Mouse (Mus musculus): ENCODE data around the gene Fntb. TPM values are rescaled to one million over a fixed set of nuclear protein-coding genes. Genes with fewer than 3 reads are reported as not detected.

Fntb gene
- polyA plus RNA-seq, 1 experiment from 2014 or later: 40.2 TPM

- Histone ChIP-seq H3K27me3 (ENCODE audit: control insufficient read depth, insufficient read depth, low read length) (no peaks in the 10 kb centered on the region), H3K4me3 (ENCODE audit: low read depth, low read length) (no peak overlapping the region), H3K4me2 (ENCODE audit: low read depth, low read length) (no peak overlapping the region), H3K36me3 (ENCODE audit: control insufficient read depth, insufficient read depth, low read length) (peaks cover 33% of the 10 kb centered on the region), H3K9ac (replicated peaks; ENCODE audit: low read depth, low read length) (no peak overlapping the region), H3K9me3 (ENCODE audit: control insufficient read depth, low read length) (no peaks in the 10 kb centered on the region), H3K27ac (ENCODE audit: low read depth, low read length) (peak overlapping the region; percentile 39; the same call in 1 of the 2 replicates), H3K4me1 (ENCODE audit: control insufficient read depth, insufficient read depth, low read length) (0 out of 2 replicates have a peak, but pooled peaks cover 4% of the 10 kb centered on the region)
- 62% methylated on average over 10 of the region's 10 CpGs for WGBS
- ATAC-seq (ENCODE audit: low read depth): peak; percentile 73; the same call in 1 of the 2 replicates
Measured at GRCm38 (mm10) chr12:76954698-76955423, 189.5 kb downstream of the Fntb start.

- ATAC-seq (ENCODE audit: low read depth): no peak
- Histone ChIP-seq H3K36me3 (ENCODE audit: control insufficient read depth, insufficient read depth, low read length) (peaks cover 14% of the 10 kb centered on the region), H3K4me1 (ENCODE audit: control insufficient read depth, insufficient read depth, low read length) (peaks cover 9% of the 10 kb centered on the region; the same call in 1 of the 2 replicates)
Measured at GRCm38 (mm10) chr12:76957688-76958087, 192.3 kb downstream of the Fntb start.

GRCm38 (mm10) chr12:76961052-76961931 is 195.9 kb downstream of the Fntb start:
- Histone ChIP-seq H3K27ac (ENCODE audit: low read depth, low read length) (peak overlapping the region; percentile 71), H3K9ac (replicated peaks; ENCODE audit: low read depth, low read length) (peak overlapping the region; percentile 76), H3K4me3 (ENCODE audit: low read depth, low read length) (peak overlapping the region; percentile 93), H3K27me3 (ENCODE audit: control insufficient read depth, insufficient read depth, low read length) (no peaks in the 10 kb centered on the region), H3K36me3 (ENCODE audit: control insufficient read depth, insufficient read depth, low read length) (0 out of 2 replicates have a peak, but pooled peaks cover 3% of the 10 kb centered on the region), H3K4me2 (ENCODE audit: low read depth, low read length) (peak overlapping the region; percentile 53), H3K9me3 (ENCODE audit: control insufficient read depth, low read length) (no peaks in the 10 kb centered on the region), H3K4me1 (ENCODE audit: control insufficient read depth, insufficient read depth, low read length) (peaks cover 4% of the 10 kb centered on the region; the same call in 1 of the 2 replicates)
- 8% methylated on average over 34 of the region's 45 CpGs for WGBS
- peak; percentile 9 for ATAC-seq (ENCODE audit: low read depth)

More at GRCm38 (mm10) chr12:76957688-76958087, 192.3 kb downstream of the Fntb start:
- H3K27me3 ChIP-seq (ENCODE audit: control insufficient read depth, insufficient read depth, low read length): no peaks in the 10 kb centered on the region
- no peak overlapping the region for H3K4me3 ChIP-seq (ENCODE audit: low read depth, low read length)
- H3K9ac ChIP-seq (replicated peaks; ENCODE audit: low read depth, low read length): no peak overlapping the region
- H3K9me3 ChIP-seq (ENCODE audit: control insufficient read depth, low read length): no peaks in the 10 kb centered on the region
- WGBS: 90% methylated on average over 5 of the region's 5 CpGs
- H3K27ac ChIP-seq (ENCODE audit: low read depth, low read length): no peak overlapping the region
- no peak overlapping the region for H3K4me2 ChIP-seq (ENCODE audit: low read depth, low read length)

GRCm38 (mm10) chr12:76961932-76962891 is 196.8 kb downstream of the Fntb start, which contains the start of gene Max:
Gene Max, minus strand, starts transcription at chr12:76962201.
- Histone ChIP-seq H3K9ac (replicated peaks; ENCODE audit: low read depth, low read length) (peak within 1 kb of the TSS; percentile 76), H3K9me3 (ENCODE audit: control insufficient read depth, low read length) (no peaks in the 10 kb centered on the region), H3K4me2 (ENCODE audit: low read depth, low read length) (peak within 1 kb of the TSS; percentile 81), H3K27ac (ENCODE audit: low read depth, low read length) (peak within 1 kb of the TSS; percentile 71), H3K4me1 (ENCODE audit: control insufficient read depth, insufficient read depth, low read length) (peaks cover 4% of the 10 kb centered on the region; the same call in 1 of the 2 replicates), H3K4me3 (ENCODE audit: low read depth, low read length) (peak within 1 kb of the TSS; percentile 93), H3K27me3 (ENCODE audit: control insufficient read depth, insufficient read depth, low read length) (no peaks in the 10 kb centered on the region), H3K36me3 (ENCODE audit: control insufficient read depth, insufficient read depth, low read length) (0 out of 2 replicates have a peak, but pooled peaks cover 3% of the 10 kb centered on the region)
- peak; percentile 99 for ATAC-seq (ENCODE audit: low read depth)
- WGBS: under 1% methylated on average over 72 of the region's 73 CpGs

GRCm38 (mm10) chr12:76965089-76965488 is 199.7 kb downstream of the Fntb start:
- no peak overlapping the region for H3K4me3 ChIP-seq (ENCODE audit: low read depth, low read length)
- peaks cover 4% of the 10 kb centered on the region; the same call in 1 of the 2 replicates for H3K4me1 ChIP-seq (ENCODE audit: control insufficient read depth, insufficient read depth, low read length)
- ATAC-seq (ENCODE audit: low read depth): no peak
- no peaks in the 10 kb centered on the region for H3K9me3 ChIP-seq (ENCODE audit: control insufficient read depth, low read length)
- no peak overlapping the region for H3K4me2 ChIP-seq (ENCODE audit: low read depth, low read length)
- H3K27me3 ChIP-seq (ENCODE audit: control insufficient read depth, insufficient read depth, low read length): no peaks in the 10 kb centered on the region
- H3K9ac ChIP-seq (replicated peaks; ENCODE audit: low read depth, low read length): no peak overlapping the region
- WGBS: 17% methylated on average over 5 of the region's 5 CpGs
- H3K36me3 ChIP-seq (ENCODE audit: control insufficient read depth, insufficient read depth, low read length): no peaks in the 10 kb centered on the region
- H3K27ac ChIP-seq (ENCODE audit: low read depth, low read length): no peak overlapping the region

- H3K4me2 ChIP-seq (ENCODE audit: low read depth, low read length): no peak overlapping the region
- no peak overlapping the region for H3K4me3 ChIP-seq (ENCODE audit: low read depth, low read length)
- WGBS: 18% methylated on average over 4 of the region's 4 CpGs
- H3K27me3 ChIP-seq (ENCODE audit: control insufficient read depth, insufficient read depth, low read length): no peaks in the 10 kb centered on the region
- H3K9me3 ChIP-seq (ENCODE audit: control insufficient read depth, low read length): no peaks in the 10 kb centered on the region
- no peak for ATAC-seq (ENCODE audit: low read depth)
- H3K9ac ChIP-seq (replicated peaks; ENCODE audit: low read depth, low read length): no peak overlapping the region
- H3K36me3 ChIP-seq (ENCODE audit: control insufficient read depth, insufficient read depth, low read length): no peaks in the 10 kb centered on the region
- H3K4me1 ChIP-seq (ENCODE audit: control insufficient read depth, insufficient read depth, low read length): peaks cover 3% of the 10 kb centered on the region; the same call in 1 of the 2 replicates
- H3K27ac ChIP-seq (ENCODE audit: low read depth, low read length): no peak overlapping the region
Measured at GRCm38 (mm10) chr12:76965876-76966275, 200.5 kb downstream of the Fntb start.

Measured in neural tube, embryonic 14.5 days (tissue).